Mouse (Mus musculus) telencephalon, adult 2 months (tissue): Measurements from ENCODE around the gene Zfp457.
"Not testable (repeated sequence)": the region's sequence is repeated elsewhere in the genome, so short reads cannot be mapped to it uniquely, and the experiment has no call there.

Source experiments
- DNase-seq: peaks from one replicate; pipeline ENCODE4 v3.0.0-alpha.2; 2011; ENCODE audit warnings: low read depth, low spot score

The Zfp457 gene

DNA sequence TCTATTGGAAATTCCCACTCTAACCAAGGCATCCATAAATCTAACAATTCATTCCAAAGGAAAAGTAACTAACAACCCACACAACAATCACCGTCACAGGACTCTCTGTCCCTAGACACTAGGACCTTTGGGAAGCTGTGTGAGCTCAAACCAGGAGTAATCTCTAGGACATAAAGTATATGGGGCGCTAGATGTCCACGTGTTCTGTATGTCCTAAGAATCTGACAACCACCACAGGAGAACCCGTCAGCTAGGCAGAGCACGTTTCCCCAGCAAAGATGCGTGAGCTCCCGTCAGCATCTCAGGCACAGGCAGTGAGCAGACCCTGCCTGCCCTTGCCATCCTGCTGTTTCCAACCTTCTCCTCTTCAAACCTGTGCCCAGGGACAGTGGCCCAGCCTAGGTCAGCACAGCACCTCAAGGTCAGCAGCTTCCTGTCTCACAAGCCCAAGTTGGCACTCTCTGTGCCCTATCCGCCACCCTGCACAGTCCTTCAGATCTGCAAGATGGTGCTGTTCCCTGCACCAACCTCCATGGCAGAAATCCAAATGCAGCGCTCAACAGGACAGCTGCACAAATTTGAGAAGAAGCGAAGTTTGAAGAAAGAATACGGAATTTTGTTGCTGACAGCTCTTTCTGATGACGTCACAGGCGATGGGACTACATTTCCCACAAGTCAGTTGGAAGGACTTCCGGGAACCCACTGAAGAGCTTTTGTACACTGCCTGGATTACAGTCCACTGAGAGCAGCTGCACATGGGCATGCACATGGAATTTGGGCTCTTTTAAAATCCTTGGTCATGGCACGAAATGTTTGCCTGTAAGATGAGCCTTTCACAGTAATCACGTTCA, at the start of gene Zfp457:
TSS of gene Zfp457 (minus strand) at position 664 of the 851 bp plus-strand sequence.
- peak; percentile 96 for DNase-seq

DNA sequence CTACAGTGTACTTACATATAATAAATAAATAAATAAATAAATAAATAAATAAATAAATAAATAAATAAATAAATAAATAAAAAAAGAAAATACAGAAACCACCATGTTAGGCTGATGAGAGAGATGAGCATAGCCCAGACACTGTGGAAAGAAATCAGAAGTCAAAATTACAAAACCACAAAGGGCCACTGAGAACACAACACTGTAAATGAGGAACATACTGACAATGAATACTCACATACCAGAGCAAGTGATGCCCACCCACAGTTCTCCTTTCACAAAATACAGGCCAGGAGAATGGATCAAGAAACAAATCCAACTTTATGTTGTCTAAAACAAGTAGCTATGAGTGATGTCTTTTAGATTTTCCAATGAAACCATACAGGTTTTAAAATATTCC, 45.6 kb upstream of the Zfp457 start:
- no peak for DNase-seq

DNA sequence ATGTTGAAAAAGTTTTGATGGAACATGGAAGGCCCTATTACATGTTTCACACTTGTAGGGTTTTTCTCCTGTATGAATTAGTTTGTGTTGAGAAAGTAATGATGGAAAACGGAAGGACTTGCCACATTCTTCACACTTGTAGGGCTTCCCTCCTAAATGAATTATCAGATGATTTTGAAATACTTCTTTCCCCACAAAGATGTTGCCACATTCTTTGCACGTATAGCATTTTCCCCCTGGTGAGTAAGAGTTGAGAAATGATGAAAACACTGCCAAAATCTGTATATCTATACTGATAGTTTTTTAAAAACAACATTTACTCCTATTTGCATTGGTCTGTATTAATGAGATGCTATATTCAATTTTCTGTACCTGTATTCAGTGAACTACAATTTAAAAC, 37.1 kb upstream of the Zfp457 start:
- no peak for DNase-seq

- no peak for DNase-seq
These were observed 26.6 kb upstream of the Zfp457 start for GRCm38 (mm10) chr13:67332877-67333276.

- peak; percentile 92 for DNase-seq
These were observed 25.9 kb upstream of the Zfp457 start, which contains the start of gene Zfp595 for GRCm38 (mm10) chr13:67332019-67332724. TSS of gene Zfp595 (minus strand) at chr13:67332570.

GRCm38 (mm10) chr13:67306718-67307117, 433 bp upstream of the Zfp457 start:
- DNase-seq = no peak

DNA sequence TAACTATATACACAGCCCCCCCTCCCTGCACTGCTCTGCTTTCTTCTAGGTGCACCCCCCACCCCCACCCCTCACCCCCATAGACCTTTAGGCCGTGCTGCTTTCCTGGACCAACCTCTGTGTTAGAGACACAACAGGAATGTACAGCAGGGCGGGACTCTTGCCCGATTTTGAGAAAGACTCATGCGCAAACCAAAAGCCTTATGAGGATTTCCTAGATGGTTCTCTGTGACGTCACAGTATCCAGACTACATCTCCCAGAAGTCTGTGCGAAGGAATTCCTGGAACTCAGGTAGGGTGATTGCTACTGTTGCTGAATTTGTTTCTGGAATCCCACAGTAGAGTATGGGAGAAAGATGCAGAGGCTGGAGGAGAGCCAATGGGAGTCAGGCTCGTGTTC, 28.0 kb downstream of the Zfp457 start, which contains the start of gene Zfp458:
TSS of gene Zfp458 (minus strand) at position 153 of the 400 bp plus-strand sequence.
- DNase-seq = peak; percentile 34

DNA sequence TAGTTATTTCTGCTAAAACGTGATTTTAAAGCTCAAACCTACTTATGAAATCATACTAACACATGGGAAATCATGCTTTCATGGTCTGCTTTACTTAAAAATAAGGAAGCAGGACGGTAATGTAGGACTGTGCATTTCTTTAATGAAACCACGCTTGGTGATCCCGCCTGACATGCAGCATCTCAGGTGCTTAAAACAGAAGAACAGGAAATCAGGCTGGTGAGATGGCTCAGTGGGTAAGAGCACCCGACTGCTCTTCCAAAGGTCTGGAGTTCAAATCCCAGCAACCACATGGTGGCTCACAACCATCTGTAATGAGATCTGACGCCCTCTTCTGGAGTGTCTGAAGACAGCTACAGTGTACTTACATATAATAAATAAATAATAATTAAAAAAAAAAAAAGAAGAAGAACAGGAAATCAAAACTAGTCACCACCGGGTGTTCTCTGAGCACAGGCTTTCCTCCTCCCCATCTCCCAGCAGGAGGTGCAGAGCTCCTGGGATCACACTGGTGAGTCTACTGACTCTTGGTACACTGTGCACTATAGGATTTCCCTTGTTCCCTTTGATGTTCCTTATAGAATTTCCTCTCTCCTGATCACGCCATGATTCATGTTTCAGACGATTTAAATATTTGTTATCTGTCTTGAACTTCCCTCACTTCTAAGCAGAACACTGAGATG, 36.8 kb downstream of the Zfp457 start:
- DNase-seq = not testable (repeated sequence)

DNA sequence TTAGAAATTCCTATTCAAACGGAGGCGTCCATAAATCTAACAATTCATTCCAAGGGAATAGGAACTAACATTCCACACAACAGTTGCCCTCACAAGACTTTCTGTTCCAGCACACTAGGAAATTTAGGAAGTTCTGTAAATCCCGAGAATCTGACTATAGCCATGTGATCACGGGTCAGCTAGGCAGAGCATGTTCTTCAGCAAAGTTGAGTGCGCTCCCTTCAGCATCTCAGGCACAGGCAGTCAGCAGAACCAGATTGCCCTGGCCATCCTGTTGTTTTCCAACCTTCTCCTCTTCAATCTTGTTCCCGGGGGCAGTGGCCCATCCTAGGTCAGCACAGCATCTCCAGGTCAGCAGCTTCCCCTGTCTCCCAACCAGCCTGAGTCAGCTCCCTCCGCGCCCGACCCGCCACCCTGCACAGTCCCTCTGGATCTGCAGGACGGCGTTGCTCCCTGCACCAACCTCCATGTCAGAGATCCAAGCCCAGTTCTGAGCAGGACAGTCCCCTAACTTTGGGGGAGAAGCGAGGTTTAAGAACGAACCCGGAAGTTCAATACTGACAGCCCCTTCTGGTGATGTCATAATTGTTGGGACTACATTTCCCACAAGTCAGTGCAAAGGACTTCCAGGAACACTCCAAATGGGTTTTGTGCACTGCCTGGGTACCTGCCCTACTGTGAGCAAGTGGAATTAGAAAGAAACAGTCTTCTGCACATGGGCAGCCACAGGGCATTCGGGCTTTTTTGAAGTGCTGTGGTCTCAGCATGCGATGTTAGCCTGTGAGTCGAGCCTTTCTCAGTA, 37.5 kb downstream of the Zfp457 start:
- peak; percentile 57 for DNase-seq
